Mouse (Mus musculus) left cerebral cortex, postnatal 25 days (tissue): ENCODE data around the gene Tomm7. TPM values are rescaled to one million over a fixed set of nuclear protein-coding genes. Genes with fewer than 3 reads are reported as not detected.
A peak's percentile ranks its signal among the peaks of the same experiment; 100 is the strongest.
"Not testable (repeated sequence)": the region's sequence is repeated elsewhere in the genome, so short reads cannot be mapped to it uniquely, and the experiment has no call there.

Experiments
- DNase-seq, 2 experiments: peaks; one replicate each; pipeline ENCODE4 v3.0.0; 2022; ENCODE audit warnings: low spot score in 2 of 2, mixed read lengths in 1 of 2
- intact Hi-C: fragments of 180-260 bp; cut with DNase I; formaldehyde crosslinking; loops from one replicate; pipeline ENCODE4 v1.15.1; 2025
- total RNA-seq, 2 experiments: library from RNA; stranded (reverse); gene quantifications; 2 replicates each; pipeline ENCODE4 v1.2.3; 2021

Gene Tomm7
- total RNA-seq, 2 experiments from 2014 or later: 82.3 to 88.1 TPM

- no peak for DNase-seq
- intact Hi-C loops: no loop called here
These were observed 12.2 kb upstream of the Tomm7 start for GRCm38 (mm10) chr5:23856164-23856563.

GRCm38 (mm10) chr5:23855484-23855883 lies 11.5 kb upstream of the Tomm7 start:
- intact Hi-C loops: no loop called here
- DNase-seq: no peak

- intact Hi-C loops: loop anchor here (5.0 kb wide), 1 partner anchor 174 kb away; no protein-coding TSS in a partner anchor
- DNase-seq: not testable (repeated sequence)
These were observed 9.0 kb upstream of the Tomm7 start for GRCm38 (mm10) chr5:23852916-23853315.

- intact Hi-C loops: loop anchor here (2.0 to 5.0 kb wide), 2 partner anchors 176 to 250 kb away; partner anchors contain the start of gene Klhl7
- peak; percentile 12 to 30 for DNase-seq
These were observed 7.2 kb upstream of the Tomm7 start for GRCm38 (mm10) chr5:23851160-23851555.

- DNase-seq: peak; percentile 89 to 90
- intact Hi-C loops: loop anchor here (1.0 to 5.0 kb wide), 3 partner anchors 177 to 250 kb away; partner anchors contain the start of gene Klhl7
These were observed 6.6 kb upstream of the Tomm7 start for GRCm38 (mm10) chr5:23850345-23851159.

GRCm38 (mm10) chr5:23845141-23845540 lies 1.2 kb upstream of the Tomm7 start:
- intact Hi-C loops: no loop called here
- DNase-seq: no peak

- DNase-seq: peak in 1 of 2 experiments; percentile 60
- intact Hi-C loops: loop anchor here (5.0 kb wide), 1 partner anchor 323 kb away; no protein-coding TSS in a partner anchor
These were observed 525 bp upstream of the Tomm7 start for GRCm38 (mm10) chr5:23844531-23844841.

GRCm38 (mm10) chr5:23838158-23838557 lies 5.8 kb downstream of the Tomm7 start:
- intact Hi-C loops: no loop called here
- DNase-seq: no peak

- intact Hi-C loops, DNase-seq: not testable (repeated sequence)
These were observed 8.3 kb downstream of the Tomm7 start for GRCm38 (mm10) chr5:23835691-23836090.

- intact Hi-C loops: no loop called here
- peak; percentile 23 to 26 for DNase-seq
These were observed 12.8 kb downstream of the Tomm7 start for GRCm38 (mm10) chr5:23830897-23831752.

GRCm38 (mm10) chr5:23826321-23827004 lies 17.5 kb downstream of the Tomm7 start:
- peak in 1 of 2 experiments; percentile 35 for DNase-seq
- intact Hi-C loops: no loop called here

- intact Hi-C loops: no loop called here
- no peak for DNase-seq
These were observed 19.7 kb downstream of the Tomm7 start for GRCm38 (mm10) chr5:23824171-23824733.

- intact Hi-C loops: no loop called here
- DNase-seq: peak in 1 of 2 experiments; percentile 20
These were observed 21.7 kb downstream of the Tomm7 start for GRCm38 (mm10) chr5:23822306-23822705.

GRCm38 (mm10) chr5:23816681-23817080 lies 27.3 kb downstream of the Tomm7 start:
- intact Hi-C loops: no loop called here
- DNase-seq: no peak

GRCm38 (mm10) chr5:23814841-23815240 lies 29.1 kb downstream of the Tomm7 start:
- no peak for DNase-seq
- intact Hi-C loops: no loop called here

GRCm38 (mm10) chr5:23792726-23793125 lies 51.2 kb downstream of the Tomm7 start:
- no peak for DNase-seq
- intact Hi-C loops: no loop called here

- DNase-seq: no peak
- intact Hi-C loops: no loop called here
These were observed 54.8 kb downstream of the Tomm7 start for GRCm38 (mm10) chr5:23789078-23789612.
